Mouse (Mus musculus): Measurements from ENCODE around the gene Maz. TPM values are rescaled to one million over a fixed set of nuclear protein-coding genes. Genes with fewer than 3 reads are reported as not detected.

The Maz gene
- polyA plus RNA-seq, 1 experiment from 2014 or later, result 58.7 TPM

DNA sequence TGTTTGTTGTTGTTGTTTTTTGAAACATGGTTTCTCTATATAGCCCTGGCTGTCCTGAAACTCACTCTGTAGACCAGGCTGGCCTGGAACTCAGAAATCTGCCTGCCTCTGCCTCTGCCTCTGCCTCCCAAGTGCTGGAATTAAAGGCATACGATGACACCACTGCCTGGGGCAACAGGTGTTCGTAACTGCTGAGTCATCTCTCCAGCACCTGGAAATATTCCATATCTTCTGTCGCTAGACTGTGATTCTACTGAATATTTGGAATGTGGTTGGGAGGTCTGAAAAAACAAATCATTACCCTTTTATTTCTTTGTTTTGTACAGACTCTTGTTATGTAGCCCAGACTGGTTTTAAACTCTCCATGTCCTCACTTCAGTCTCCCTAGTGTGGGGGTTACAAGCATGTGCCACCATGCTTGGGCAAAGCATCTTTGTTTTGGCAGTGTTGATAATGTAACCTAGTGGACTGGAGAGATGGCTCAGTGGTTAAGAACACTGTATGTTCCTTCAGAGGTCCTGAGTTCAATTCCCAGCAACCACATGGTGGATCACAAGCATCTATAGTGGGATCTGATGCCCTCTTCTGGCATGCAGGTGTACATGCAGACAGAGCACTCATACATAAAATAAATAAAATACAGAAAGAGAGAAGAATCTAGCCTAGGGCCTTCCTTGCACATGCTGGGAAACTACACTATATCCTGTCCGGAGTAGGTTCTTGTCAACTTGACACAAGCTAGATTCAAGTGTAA is 22.5 kb downstream of the Maz start:
- Histone ChIP-seq H3K27ac (no peak overlapping the region), H3K4me3 (replicated peaks; ENCODE audit: low read depth, low read length) (no peak overlapping the region), H3K4me2 (ENCODE audit: low read length) (no peak overlapping the region), H3K4me1 (replicated peaks; ENCODE audit: insufficient read depth, low read length) (peaks cover 8% of the 10 kb centered on the region; the same call in 1 of the 2 replicates), H3K36me3 (ENCODE audit: insufficient read depth, low read length) (no peaks in the 10 kb centered on the region), H3K9me3 (replicated peaks; ENCODE audit: low read length) (no peaks in the 10 kb centered on the region), H3K27me3 (ENCODE audit: insufficient read depth, low read length) (no peaks in the 10 kb centered on the region), H3K9ac (ENCODE audit: low read depth, low read length) (no peak overlapping the region)
- 83% methylated on average over 4 of the region's 4 CpGs for WGBS
- DNase-seq (ENCODE audit: low spot score) (no peak), ATAC-seq (replicated peaks; ENCODE audit: low FRiP score, low read depth) (no peak)
- peak; percentile 42 for TF ChIP-seq CTCF (IDR thresholded peaks at IDR 0.05; ENCODE audit: low read depth)

DNA sequence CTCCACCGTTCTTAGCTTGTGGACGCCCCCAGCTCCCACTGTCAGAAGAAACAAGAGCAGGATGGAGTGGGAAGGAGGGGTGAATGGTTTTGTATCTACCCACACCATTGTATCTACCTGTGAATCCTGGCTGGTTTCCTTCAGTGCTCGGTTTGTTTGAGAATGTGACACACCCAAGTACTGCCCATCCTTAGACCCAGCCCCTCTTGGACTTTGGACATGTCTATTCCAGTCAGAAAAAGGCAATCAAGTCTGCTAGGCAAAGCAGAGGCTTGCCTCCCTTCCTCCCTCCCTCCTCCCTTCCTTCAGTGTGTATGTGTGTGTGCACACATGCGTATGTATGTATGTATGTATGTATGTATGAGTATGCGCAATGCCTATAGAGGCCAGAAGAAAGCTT is 23.2 kb downstream of the Maz start:
- Histone ChIP-seq H3K27ac (no peak overlapping the region), H3K27me3 (ENCODE audit: insufficient read depth, low read length) (no peaks in the 10 kb centered on the region), H3K4me2 (ENCODE audit: low read length) (no peak overlapping the region), H3K9ac (ENCODE audit: low read depth, low read length) (no peak overlapping the region), H3K4me1 (replicated peaks; ENCODE audit: insufficient read depth, low read length) (0 out of 2 replicates have a peak, but pooled peaks cover 3% of the 10 kb centered on the region), H3K36me3 (ENCODE audit: insufficient read depth, low read length) (no peaks in the 10 kb centered on the region), H3K9me3 (replicated peaks; ENCODE audit: low read length) (no peaks in the 10 kb centered on the region), H3K4me3 (replicated peaks; ENCODE audit: low read depth, low read length) (no peak overlapping the region)
- WGBS, result 87% methylated on average over 5 of the region's 5 CpGs
- ATAC-seq (replicated peaks; ENCODE audit: low FRiP score, low read depth), result no peak
- no peak for DNase-seq (ENCODE audit: low spot score)
- TF ChIP-seq CTCF (IDR thresholded peaks at IDR 0.05; ENCODE audit: low read depth), result no peak

DNA sequence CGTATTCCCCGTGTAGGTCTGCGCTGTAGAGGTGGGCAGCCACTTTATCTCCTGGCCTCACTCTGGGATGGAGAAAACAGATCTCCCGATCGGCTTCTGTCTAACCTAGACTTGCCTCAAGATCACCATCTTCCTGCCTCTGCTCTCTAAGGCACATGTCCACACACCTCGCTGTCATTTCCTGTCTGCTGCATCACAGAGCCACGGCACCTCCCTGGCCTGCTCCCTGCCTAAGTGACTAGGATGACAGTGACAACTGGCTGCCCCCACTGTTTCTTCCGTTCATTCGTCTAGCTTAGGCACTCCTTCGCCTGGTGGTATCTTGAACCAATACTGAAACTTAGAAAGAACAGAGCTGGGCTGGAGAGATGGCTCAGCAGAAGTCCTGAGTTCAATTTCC is 27.3 kb downstream of the Maz start:
- Histone ChIP-seq H3K9ac (ENCODE audit: low read depth, low read length) (no peak overlapping the region), H3K27ac (no peak overlapping the region), H3K4me2 (ENCODE audit: low read length) (no peak overlapping the region), H3K36me3 (ENCODE audit: insufficient read depth, low read length) (peaks cover 3% of the 10 kb centered on the region; the same call in 1 of the 2 replicates), H3K4me1 (replicated peaks; ENCODE audit: insufficient read depth, low read length) (no peaks in the 10 kb centered on the region), H3K27me3 (ENCODE audit: insufficient read depth, low read length) (no peaks in the 10 kb centered on the region), H3K9me3 (replicated peaks; ENCODE audit: low read length) (no peaks in the 10 kb centered on the region), H3K4me3 (replicated peaks; ENCODE audit: low read depth, low read length) (no peak overlapping the region)
- ATAC-seq (replicated peaks; ENCODE audit: low FRiP score, low read depth) (no peak), DNase-seq (ENCODE audit: low spot score) (no peak)
- WGBS, result 76% methylated on average over 10 of the region's 10 CpGs
- TF ChIP-seq CTCF (IDR thresholded peaks at IDR 0.05; ENCODE audit: low read depth), result no peak

DNA sequence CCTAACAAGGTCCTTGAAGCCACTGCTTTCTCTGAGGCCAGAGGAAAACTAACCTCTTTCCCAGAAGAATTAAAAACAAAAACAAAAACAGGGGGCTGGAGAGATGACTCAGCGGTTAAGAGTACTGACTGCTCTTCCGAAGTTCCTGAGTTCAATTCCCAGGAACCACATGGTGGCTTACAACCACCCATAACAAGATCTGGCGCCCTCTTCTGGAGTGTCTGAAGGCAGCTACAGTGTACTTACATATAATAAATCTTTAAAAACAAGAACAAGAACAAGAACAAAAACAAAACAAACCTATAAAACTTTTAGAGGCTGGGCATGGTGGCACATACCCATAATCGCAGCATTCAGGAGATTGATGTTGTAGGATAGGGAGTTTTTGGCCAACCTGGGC is 30.4 kb downstream of the Maz start:
- Histone ChIP-seq H3K9me3 (replicated peaks; ENCODE audit: low read length) (no peaks in the 10 kb centered on the region), H3K36me3 (ENCODE audit: insufficient read depth, low read length) (peaks cover 8% of the 10 kb centered on the region), H3K9ac (ENCODE audit: low read depth, low read length) (no peak overlapping the region), H3K27me3 (ENCODE audit: insufficient read depth, low read length) (no peaks in the 10 kb centered on the region), H3K4me3 (replicated peaks; ENCODE audit: low read depth, low read length) (no peak overlapping the region), H3K4me2 (ENCODE audit: low read length) (no peak overlapping the region), H3K4me1 (replicated peaks; ENCODE audit: insufficient read depth, low read length) (no peaks in the 10 kb centered on the region), H3K27ac (no peak overlapping the region)
- DNase-seq (ENCODE audit: low spot score) (no peak), ATAC-seq (replicated peaks; ENCODE audit: low FRiP score, low read depth) (no peak)
- WGBS, result 86% methylated on average over 4 of the region's 4 CpGs
- TF ChIP-seq CTCF (IDR thresholded peaks at IDR 0.05; ENCODE audit: low read depth), result peak; percentile 47; the same call in 1 of the 2 replicates

DNA sequence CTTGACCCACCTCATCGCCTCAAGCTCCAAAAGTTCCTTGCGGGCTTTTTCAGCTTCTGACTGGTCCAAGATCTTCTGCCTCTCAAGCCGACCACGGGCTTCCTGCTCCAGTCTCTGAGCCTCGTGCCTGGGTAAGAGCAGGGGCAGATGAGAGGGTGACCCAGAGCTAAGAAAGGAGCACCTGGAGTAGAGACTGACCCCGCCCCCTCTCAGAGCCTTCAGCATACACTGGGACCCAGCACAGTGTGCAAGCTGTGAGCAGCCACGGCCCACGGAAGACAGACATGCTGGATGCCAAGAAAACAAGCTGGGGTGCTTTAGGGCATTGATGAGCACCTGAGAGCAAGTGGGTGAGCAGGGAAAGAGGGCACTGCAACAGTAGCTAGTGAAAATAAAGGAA is 38.0 kb downstream of the Maz start:
- Histone ChIP-seq H3K27ac (no peak overlapping the region), H3K9me3 (replicated peaks; ENCODE audit: low read length) (no peaks in the 10 kb centered on the region), H3K27me3 (ENCODE audit: insufficient read depth, low read length) (no peaks in the 10 kb centered on the region), H3K4me1 (replicated peaks; ENCODE audit: insufficient read depth, low read length) (no peaks in the 10 kb centered on the region), H3K4me3 (replicated peaks; ENCODE audit: low read depth, low read length) (no peak overlapping the region), H3K9ac (ENCODE audit: low read depth, low read length) (no peak overlapping the region), H3K4me2 (ENCODE audit: low read length) (no peak overlapping the region), H3K36me3 (ENCODE audit: insufficient read depth, low read length) (peaks cover 8% of the 10 kb centered on the region; the same call in 1 of the 2 replicates)
- ATAC-seq (replicated peaks; ENCODE audit: low FRiP score, low read depth), result no peak
- WGBS, result 75% methylated on average over 8 of the region's 8 CpGs
- TF ChIP-seq CTCF (IDR thresholded peaks at IDR 0.05; ENCODE audit: low read depth), result no peak
- DNase-seq (ENCODE audit: low spot score), result no peak

DNA sequence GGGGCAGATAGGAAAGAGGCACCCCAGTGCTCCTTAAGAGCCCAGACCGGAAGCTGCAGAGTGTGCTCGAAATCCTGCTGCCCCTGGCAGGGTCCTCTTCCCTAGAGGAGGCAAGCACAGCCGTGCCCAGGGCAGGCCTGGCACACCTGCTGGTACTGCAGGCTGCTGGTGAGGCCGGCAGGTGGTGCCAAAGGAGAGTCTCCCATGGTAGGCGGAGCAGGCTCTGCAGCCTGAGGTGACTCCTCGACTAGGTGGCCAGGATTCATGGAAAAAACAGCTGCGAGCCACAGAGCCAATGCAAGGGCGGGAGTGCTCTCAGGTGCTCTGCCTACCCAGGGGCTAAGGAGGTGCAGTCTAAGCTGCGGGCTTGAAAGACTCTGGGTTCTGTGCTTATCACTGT is 40.5 kb downstream of the Maz start:
- no peaks in the 10 kb centered on the region for H3K27me3 ChIP-seq (ENCODE audit: insufficient read depth, low read length)
- no peak overlapping the region for H3K4me3 ChIP-seq (replicated peaks; ENCODE audit: low read depth, low read length)
- H3K4me1 ChIP-seq (replicated peaks; ENCODE audit: insufficient read depth, low read length), result no peaks in the 10 kb centered on the region
- WGBS, result 41% methylated on average over 9 of the region's 9 CpGs
- ATAC-seq (replicated peaks; ENCODE audit: low FRiP score, low read depth) (peak; percentile 76; the same call in 1 of the 2 replicates), DNase-seq (ENCODE audit: low spot score) (peak; percentile 61)
- peak; percentile 79 for TF ChIP-seq CTCF (IDR thresholded peaks at IDR 0.05; ENCODE audit: low read depth)
- H3K4me2 ChIP-seq (ENCODE audit: low read length), result no peak overlapping the region
- no peak overlapping the region for H3K9ac ChIP-seq (ENCODE audit: low read depth, low read length)
- H3K9me3 ChIP-seq (replicated peaks; ENCODE audit: low read length), result no peaks in the 10 kb centered on the region
- 0 out of 2 replicates have a peak, but pooled peaks cover 3% of the 10 kb centered on the region for H3K36me3 ChIP-seq (ENCODE audit: insufficient read depth, low read length)
- no peak overlapping the region for H3K27ac ChIP-seq

Data from kidney, postnatal 0 days (tissue).